Mouse (Mus musculus) WW6 (cell line): Measurements from ENCODE around the gene Cabp2.
"Not testable (repeated sequence)": the region's sequence is repeated elsewhere in the genome, so short reads cannot be mapped to it uniquely, and the experiment has no call there.

Experiments
- DNase-seq: peaks from one replicate; pipeline ENCODE4 v3.0.0-alpha.2; 2013; ENCODE audit warnings: low read depth, low spot score

Gene Cabp2

GRCm38 (mm10) chr19:4122411-4123370 lies 41.3 kb downstream of the Cabp2 start:
- no peak for DNase-seq

- DNase-seq = no peak
Measured at GRCm38 (mm10) chr19:4124432-4124831, 43.1 kb downstream of the Cabp2 start.

GRCm38 (mm10) chr19:4125268-4125667 lies 43.9 kb downstream of the Cabp2 start:
- DNase-seq = not testable (repeated sequence)

- peak; percentile 95 for DNase-seq
Measured at GRCm38 (mm10) chr19:4125741-4126696, 44.6 kb downstream of the Cabp2 start, which contains the start of gene Aip. Aip (minus strand) TSS chr19:4125858.

GRCm38 (mm10) chr19:4126759-4127495 lies 45.5 kb downstream of the Cabp2 start:
- no peak for DNase-seq

- no peak for DNase-seq
Measured at GRCm38 (mm10) chr19:4129462-4129861, 48.1 kb downstream of the Cabp2 start.

GRCm38 (mm10) chr19:4130106-4130505 lies 48.7 kb downstream of the Cabp2 start:
- no peak for DNase-seq

- no peak for DNase-seq
Measured at GRCm38 (mm10) chr19:4131075-4131474, 49.7 kb downstream of the Cabp2 start.

GRCm38 (mm10) chr19:4131768-4132167 lies 50.4 kb downstream of the Cabp2 start:
- DNase-seq = no peak

GRCm38 (mm10) chr19:4134354-4134753 lies 53.0 kb downstream of the Cabp2 start:
- DNase-seq = no peak

GRCm38 (mm10) chr19:4135229-4135962 lies 54.0 kb downstream of the Cabp2 start:
- not testable (repeated sequence) for DNase-seq

GRCm38 (mm10) chr19:4135963-4136345 lies 54.6 kb downstream of the Cabp2 start:
- DNase-seq = not testable (repeated sequence)

GRCm38 (mm10) chr19:4136463-4136862 lies 55.1 kb downstream of the Cabp2 start:
- no peak for DNase-seq
